Mouse (Mus musculus) gastrocnemius, adult 8-10 months (tissue): ENCODE results near the gene Hipk2. TPM values are rescaled to one million over a fixed set of nuclear protein-coding genes. Genes with fewer than 3 reads are reported as not detected.
"Not testable (repeated sequence)": the region's sequence is repeated elsewhere in the genome, so short reads cannot be mapped to it uniquely, and the experiment has no call there.

Experiments
- DNase-seq, 2 experiments: peaks; one replicate each; pipeline ENCODE4 v3.0.0; 2022; ENCODE audit warnings: low spot score in 2 of 2
- total RNA-seq, 4 experiments: library from RNA; stranded (reverse); gene quantifications; 2 replicates each; pipeline ENCODE4 v1.2.4; 2022

Gene Hipk2
- total RNA-seq, 4 experiments from 2014 or later = 65.2 to 144 (median 96.6) TPM

DNA sequence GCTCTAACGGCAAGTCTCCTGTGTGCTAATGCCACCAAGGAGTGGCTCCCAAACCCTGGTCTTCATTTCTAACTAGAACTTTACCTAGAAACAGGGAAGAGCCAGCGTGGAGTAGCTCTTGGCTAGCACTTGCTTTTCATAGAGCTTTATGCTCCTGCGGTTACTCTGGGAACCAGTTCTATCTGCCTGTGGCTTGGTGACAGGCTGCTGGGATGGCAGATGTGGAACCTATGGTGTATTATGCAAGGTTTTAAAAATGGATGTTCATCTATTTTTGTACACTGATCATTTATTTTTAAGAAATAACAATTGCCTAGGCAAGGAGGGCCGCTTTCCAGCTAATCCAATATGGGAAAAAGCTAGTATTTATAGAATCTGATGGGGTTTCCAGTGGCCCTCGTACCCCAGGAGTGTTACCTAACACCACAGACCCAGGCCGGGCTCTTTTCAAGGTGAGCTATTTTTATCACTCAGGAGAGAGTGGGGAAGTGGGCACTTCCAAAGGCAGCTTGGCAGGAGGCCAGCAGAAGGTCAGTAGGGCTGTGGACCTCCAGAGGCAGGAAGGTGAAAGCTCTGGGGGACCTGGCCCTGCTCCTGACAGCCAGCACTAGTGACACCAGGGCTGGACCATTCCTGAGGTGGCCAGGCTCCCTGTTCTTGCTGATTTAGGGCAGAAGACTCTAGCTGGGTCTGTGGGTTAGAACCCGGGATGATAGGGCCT, 171.5 kb downstream of the Hipk2 start:
- DNase-seq = peak in 1 of 2 experiments; percentile 28

GRCm38 (mm10) chr6:38703526-38703925, 172.4 kb downstream of the Hipk2 start:
- DNase-seq = no peak

GRCm38 (mm10) chr6:38702810-38703399, 173.1 kb downstream of the Hipk2 start:
- DNase-seq = peak; percentile 26 to 27

GRCm38 (mm10) chr6:38701421-38701820, 174.5 kb downstream of the Hipk2 start:
- no peak for DNase-seq

GRCm38 (mm10) chr6:38698233-38698889, 177.6 kb downstream of the Hipk2 start:
- DNase-seq = no peak

- no peak for DNase-seq
These were observed 179.4 kb downstream of the Hipk2 start for GRCm38 (mm10) chr6:38696570-38696969.

- peak; percentile 47 to 54 for DNase-seq
These were observed 180.4 kb downstream of the Hipk2 start for GRCm38 (mm10) chr6:38695380-38696054.

DNA sequence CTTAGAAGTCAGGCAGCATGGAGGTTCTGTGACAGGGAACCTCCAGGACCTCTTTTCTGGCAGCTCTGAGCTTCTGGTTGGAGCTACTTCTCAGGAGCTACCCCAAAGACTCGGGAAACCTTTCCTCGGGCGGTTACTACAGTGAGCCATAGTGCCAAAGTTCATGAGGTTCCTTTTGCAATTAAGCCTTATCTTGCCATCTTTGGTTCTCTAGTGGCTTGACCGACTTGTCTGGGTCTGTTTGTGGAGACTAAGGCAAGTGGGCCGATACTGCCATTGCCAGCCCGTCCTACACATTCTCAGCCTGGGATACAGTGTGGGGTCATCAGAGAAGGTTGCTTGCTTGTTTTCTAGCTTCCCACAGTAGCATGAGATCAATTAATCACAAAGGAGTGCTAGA, 183.4 kb downstream of the Hipk2 start:
- DNase-seq = no peak

- no peak for DNase-seq
These were observed 184.9 kb downstream of the Hipk2 start for GRCm38 (mm10) chr6:38691052-38691451.

DNA sequence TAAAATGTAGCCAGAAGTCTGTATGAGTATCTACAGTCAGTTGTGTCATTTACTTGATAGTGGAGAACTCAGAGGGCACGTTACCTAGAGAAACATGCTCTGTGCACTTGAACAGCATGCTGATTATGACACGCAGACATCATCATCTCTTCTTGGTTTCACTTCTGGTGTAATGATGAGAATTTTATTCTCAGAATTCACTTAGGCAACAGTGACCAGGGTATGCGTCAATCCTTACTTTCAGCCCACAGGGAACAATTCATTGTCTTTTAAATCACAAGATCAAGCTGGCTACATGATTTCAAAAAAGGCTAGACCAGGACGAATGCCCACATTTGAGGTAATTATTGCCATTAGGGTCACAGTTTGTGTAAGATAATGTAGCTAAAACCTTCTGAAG, 185.3 kb downstream of the Hipk2 start:
- DNase-seq = no peak

DNA sequence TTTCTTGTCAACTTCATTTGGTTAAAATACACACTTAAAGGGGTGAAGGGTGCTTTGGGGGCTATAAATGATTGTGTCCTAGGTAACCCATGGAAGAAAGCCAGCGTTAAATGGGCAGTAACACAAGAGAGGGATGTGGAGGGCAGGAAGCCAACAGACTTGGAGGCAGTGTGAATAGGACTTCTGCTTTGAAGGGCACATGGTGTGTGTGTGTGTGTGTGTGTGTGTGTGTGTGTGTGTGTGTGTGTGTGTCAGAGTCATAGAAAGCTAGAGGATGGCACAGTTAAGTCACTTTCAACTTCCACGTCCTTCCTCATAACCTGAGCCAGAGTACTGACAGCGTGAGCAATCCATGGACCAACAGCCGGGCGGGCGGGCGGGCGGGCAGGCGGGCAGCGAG, 187.1 kb downstream of the Hipk2 start:
- DNase-seq = no peak

DNA sequence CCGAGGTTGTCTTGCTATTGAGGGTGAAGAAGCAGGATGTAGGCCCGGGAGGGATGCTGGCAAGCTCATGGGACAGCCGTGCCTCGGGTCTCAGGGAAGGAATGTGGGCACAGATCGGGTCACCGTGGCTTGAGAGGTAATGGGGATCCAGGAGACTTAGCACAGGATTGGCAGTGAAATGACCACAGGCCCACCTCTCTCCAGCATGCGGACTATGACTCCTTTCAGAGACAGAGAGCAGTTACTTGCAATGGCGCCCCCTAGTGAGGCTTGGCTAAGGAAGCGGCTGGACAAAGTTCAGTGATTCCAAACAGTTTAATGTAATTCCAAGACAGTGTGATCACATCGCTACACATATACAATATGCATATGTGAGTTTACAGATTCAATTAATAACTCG, 188.7 kb downstream of the Hipk2 start:
- no peak for DNase-seq

- no peak for DNase-seq
These were observed 193.4 kb downstream of the Hipk2 start for GRCm38 (mm10) chr6:38682532-38682931.

DNA sequence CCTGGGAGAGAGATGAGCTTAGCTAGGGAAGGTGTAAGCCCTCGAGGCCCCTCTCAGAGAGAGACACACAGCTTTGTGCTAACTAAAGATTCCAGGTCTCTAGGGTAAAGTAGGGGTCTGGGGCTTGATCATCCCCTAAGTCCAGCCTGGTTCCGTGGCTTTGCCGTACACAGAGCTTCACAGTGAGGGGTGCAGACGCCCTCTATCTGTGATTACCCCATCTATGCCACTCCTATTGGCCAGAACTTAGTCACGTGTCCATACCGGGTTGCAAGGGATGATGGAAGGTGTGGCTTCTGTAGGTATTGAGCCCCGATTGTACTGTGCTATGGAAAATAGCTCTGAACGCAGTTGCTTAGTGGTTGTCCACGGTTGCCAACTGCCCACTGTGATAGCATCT, 198.3 kb downstream of the Hipk2 start:
- DNase-seq = no peak

GRCm38 (mm10) chr6:38676723-38677122, 199.2 kb downstream of the Hipk2 start:
- no peak for DNase-seq

DNA sequence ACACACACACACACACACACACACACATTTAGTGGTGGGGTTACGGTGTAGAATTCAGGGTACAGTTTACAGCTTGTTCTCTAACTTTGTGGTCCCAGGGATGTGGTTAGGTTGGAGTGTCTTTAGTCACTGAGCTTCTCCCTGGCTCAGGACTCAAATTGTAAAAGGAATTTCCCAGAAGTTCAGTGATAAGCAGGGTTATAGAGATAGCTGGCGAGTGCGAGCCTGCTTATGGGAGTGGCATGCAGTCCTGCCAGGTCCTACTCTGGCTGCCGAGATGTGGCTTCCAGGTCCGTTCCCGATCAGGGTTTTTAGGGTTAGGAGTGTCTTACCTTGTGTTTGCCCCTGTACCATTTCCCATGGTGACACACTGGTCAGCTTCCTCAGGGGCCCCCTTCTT, 199.7 kb downstream of the Hipk2 start:
- no peak for DNase-seq

- DNase-seq = no peak
These were observed 204.0 kb downstream of the Hipk2 start for GRCm38 (mm10) chr6:38672011-38672410.

GRCm38 (mm10) chr6:38671270-38671669, 204.7 kb downstream of the Hipk2 start:
- no peak for DNase-seq

DNA sequence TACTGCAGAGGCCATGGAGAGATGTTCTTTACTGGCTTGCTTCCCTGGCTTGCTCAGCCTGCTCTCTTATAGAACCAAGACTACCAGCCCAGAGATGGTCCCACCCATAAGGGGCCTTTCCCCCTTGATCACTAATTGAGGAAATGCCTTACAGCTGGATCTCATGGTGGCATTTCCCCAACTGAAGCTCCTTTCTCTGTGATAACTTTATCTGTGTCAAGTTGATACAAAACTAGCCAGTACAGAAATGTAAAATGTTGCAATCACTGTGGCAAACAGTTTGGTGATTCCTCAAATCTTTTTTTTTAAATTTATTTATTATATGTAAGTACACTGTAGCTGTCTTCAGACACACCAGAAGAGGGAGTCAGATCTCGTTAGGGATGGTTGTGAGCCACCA, 205.5 kb downstream of the Hipk2 start:
- not testable (repeated sequence) for DNase-seq

DNA sequence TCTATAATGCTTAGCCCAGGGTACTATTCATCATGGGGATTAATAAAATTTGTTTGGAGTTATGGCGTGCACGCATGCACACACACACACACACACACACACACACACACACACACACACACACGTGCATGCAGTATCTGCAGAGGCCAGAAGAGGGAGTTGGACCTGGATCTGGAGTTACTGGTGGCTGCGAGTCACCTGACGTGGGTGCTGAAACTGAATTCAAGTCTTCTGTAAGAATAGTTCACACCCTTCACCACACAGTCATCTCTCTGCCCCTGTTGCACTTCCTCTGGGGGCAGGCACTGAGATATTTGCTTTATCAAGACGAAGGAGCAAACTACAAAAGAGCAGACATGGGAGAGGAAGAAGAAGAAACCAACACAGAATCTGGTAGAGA, 206.4 kb downstream of the Hipk2 start:
- no peak for DNase-seq

DNA sequence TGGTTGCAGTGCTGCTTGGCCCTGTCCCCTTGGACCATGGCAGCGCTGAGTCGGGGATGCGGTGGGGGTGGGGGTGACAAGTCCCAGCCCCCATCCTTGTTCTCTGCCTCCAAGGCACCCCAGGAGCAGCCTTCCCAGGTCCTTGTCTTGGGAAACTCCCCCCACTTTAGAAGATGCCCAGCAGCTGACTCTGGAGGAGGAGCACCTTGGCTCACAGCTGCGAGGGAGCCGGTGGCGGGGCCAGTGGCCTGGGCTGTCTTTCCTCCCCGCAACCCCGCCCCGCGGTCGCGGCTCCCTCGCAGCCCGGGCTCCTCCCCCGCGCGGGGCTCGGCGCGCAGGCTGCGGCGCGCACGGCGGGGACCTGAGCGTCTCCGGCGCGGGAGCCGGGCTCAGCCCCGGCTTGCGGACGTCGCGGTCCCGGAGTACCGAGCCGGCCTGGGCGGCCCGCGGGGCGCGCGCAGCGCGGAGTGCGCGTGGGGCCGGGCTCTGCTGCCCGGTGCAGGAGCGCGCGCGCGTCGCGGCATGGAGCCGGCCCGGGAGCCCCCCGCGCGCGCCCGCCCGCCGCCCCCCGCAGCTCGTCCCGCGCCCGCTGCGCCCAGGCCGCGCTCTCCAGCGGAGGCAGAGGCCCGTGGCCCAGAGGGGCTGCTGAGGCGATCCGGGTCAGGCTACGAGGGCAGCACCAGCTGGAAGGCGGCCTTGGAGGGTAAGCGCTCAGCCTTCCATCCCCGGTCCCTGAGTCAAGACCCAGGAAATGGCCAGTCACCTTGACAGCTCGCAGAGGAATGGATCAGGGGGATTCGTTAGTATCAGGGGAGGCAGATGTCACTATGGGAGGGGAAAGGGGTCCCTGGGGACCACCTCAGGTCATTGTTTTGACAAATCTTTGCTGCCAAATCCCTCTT, 213.0 kb downstream of the Hipk2 start, which contains the start of gene Clec2l:
Gene Clec2l (plus strand): TSS at position 356 of the 902 bp plus-strand sequence.
- DNase-seq = no peak
